Mouse (Mus musculus) left cerebral cortex, adult 2 months (tissue): ENCODE results near the gene Idua. TPM values are rescaled to one million over a fixed set of nuclear protein-coding genes. Genes with fewer than 3 reads are reported as not detected.

ENCODE experiments used
- DNase-seq, 2 experiments: peaks; one replicate each; pipeline ENCODE4 v3.0.0; 2021 to 2022; ENCODE audit warnings: low spot score in 2 of 2, mixed read lengths in 1 of 2; ENCODE audit errors: extremely low spot score in 1 of 2
- H3K27ac ChIP-seq: fragments of 200-600 bp; 2 replicates; pipeline ENCODE4 v1.8.1; 2022
- H3K4me3 ChIP-seq: fragments of 200-600 bp; 2 replicates; pipeline ENCODE4 v1.8.1; 2022
- CTCF ChIP-seq: fragments of 200-600 bp; IDR thresholded peaks from 2 replicates; pipeline ENCODE4 v1.8.1; 2022; ENCODE audit warnings: antibody characterized with exemption, mild to moderate bottlenecking, moderate library complexity
- intact Hi-C: fragments of 180-260 bp; cut with DNase I; formaldehyde crosslinking; loops from one replicate; pipeline ENCODE4 v1.15.1; 2025
- total RNA-seq, 2 experiments: library from RNA; stranded (reverse); gene quantifications; 2 replicates each; pipeline ENCODE4 v1.2.3; 2021

Idua gene
- total RNA-seq, 2 experiments from 2014 or later = 14.9 to 20.8 TPM

GRCm38 (mm10) chr5:108693872-108694288 is 33.7 kb downstream of the Idua start:
- DNase-seq = peak; percentile 57 to 79
- H3K27ac ChIP-seq = no peak overlapping the region
- intact Hi-C loops = loop anchor here (2.0 kb wide), 1 partner anchor 33 kb away; no protein-coding TSS in a partner anchor
- TF ChIP-seq CTCF = no peak
- peak overlapping the region; percentile 47 for H3K4me3 ChIP-seq

GRCm38 (mm10) chr5:108694352-108695261 is 34.5 kb downstream of the Idua start:
- TF ChIP-seq CTCF = no peak
- intact Hi-C loops = no loop called here
- DNase-seq = no peak
- no peak overlapping the region; the same call in 1 of the 2 replicates for H3K27ac ChIP-seq
- peak overlapping the region; percentile 47 for H3K4me3 ChIP-seq

DNA sequence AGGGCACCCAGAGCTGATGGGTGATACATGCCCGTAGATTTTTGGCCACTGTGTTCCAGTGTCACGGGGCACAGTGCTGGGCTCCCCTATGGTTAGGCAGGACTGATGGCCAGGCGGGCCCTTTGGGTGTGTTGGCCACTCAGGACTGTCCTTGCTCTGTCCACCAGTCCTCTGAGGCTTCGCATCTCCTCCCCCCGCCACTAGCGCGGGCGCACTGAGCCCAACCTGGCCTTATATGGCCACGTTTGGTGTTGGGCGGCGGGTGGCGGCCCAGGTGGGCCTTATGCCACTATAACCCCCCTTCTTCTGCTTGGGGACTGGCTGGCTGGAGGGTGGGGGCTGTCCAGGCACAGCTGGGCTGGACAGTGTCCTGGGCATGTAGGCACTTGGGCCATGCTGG is 35.7 kb downstream of the Idua start:
- Histone ChIP-seq H3K4me3 (no peak overlapping the region), H3K27ac (no peak overlapping the region)
- TF ChIP-seq CTCF = no peak
- no peak for DNase-seq
- intact Hi-C loops = loop anchor here (2.0 kb wide), 1 partner anchor 17 kb away; no protein-coding TSS in a partner anchor

- intact Hi-C loops = loop anchor here (2.0 kb wide), 1 partner anchor 16 kb away; no protein-coding TSS in a partner anchor
- no peak overlapping the region for H3K4me3 ChIP-seq
Observed at GRCm38 (mm10) chr5:108696542-108696941, 36.4 kb downstream of the Idua start.

GRCm38 (mm10) chr5:108697341-108697753 is 37.2 kb downstream of the Idua start:
- intact Hi-C loops = loop anchor here (2.0 kb wide), 1 partner anchor 15 kb away; no protein-coding TSS in a partner anchor
- Histone ChIP-seq H3K4me3 (no peak overlapping the region), H3K27ac (peak overlapping the region; percentile 64; the same call in 1 of the 2 replicates)
- peak in 1 of 2 experiments; percentile 64 for DNase-seq
- TF ChIP-seq CTCF = no peak

More at GRCm38 (mm10) chr5:108696542-108696941, 36.4 kb downstream of the Idua start:
- DNase-seq = no peak
- H3K27ac ChIP-seq = no peak overlapping the region
- no peak for TF ChIP-seq CTCF

DNA sequence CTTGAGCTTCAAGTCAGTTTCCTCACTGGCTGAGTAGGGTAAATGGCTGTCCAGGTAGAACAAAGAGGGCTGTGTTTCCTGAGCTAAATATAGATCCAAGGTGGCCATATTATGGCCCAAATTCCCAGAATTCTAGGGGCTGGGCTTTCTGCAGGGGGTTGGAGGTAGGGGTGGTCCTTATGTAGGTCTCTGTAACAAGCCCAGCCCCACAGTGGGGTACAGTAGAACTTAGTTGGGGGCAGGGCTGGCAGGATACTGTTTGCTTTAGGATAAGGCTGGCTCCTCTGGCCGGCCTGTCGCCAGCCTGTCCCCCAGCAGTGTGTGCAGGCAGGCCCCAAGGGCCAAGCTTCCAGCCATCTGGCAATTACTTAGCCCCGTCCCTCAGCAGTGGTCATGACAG is 40.2 kb downstream of the Idua start:
- no peak for DNase-seq
- intact Hi-C loops = no loop called here
- H3K4me3 ChIP-seq = no peak overlapping the region
- H3K27ac ChIP-seq = no peak overlapping the region
- TF ChIP-seq CTCF = no peak

DNA sequence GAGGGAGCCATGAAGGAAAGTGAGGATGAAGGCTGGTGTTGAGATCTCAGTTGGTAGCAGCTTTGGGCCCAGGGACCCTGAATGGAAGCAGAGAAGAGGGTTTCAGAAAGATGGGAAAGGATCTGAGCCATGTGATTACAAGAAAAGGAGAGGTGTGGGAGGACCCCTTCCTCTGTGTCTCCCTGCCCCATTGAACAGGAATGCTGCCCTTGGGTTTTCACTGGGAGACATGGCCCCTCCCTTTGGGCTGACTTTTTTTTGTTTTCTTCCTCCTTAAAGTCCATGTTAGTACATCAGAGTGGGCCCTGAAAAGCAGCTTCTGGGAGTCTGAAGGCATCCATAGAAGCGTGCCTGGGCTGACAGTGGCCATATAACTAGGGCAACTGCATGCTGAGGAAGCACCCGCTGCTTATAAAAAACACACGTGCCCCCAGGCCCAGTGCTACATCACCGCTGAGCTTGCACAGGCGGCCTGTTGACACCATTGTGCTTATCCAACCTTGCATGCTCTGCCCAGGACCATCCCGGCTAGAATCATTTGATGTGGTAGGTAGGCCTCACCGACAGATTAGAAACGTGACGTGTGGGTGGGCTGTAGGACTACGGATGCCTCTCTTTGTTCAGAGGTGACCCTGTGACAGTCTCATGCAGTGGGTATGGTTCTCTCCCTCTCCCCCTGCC is 41.4 kb downstream of the Idua start:
- intact Hi-C loops = no loop called here
- Histone ChIP-seq H3K4me3 (no peak overlapping the region), H3K27ac (no peak overlapping the region)
- TF ChIP-seq CTCF = no peak
- no peak for DNase-seq

- no peak overlapping the region for H3K4me3 ChIP-seq
- TF ChIP-seq CTCF = no peak
- no peak for DNase-seq
- no peak overlapping the region for H3K27ac ChIP-seq
- intact Hi-C loops = no loop called here
Observed at GRCm38 (mm10) chr5:108703754-108704626, 43.9 kb downstream of the Idua start.

DNA sequence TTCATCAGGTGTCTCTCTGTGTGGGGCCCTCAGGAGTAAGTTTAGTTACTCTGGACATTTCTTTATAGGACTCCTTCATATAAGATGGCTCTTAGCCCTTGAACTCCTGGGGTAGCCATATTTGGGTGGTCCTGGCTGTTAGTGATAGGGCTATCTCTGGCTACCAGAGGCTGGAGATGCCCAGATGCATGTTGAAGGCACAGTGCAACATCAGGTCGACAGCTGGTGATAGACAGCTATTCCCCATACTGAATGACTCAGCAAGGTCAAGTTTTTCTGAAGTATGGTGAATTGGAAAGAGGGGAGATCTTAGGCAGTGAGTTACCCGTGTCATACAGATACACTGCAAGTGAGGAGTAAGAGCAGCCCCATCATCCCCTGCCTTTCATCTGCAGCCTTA is 47.6 kb downstream of the Idua start:
- no peak for DNase-seq
- no peak for TF ChIP-seq CTCF
- intact Hi-C loops = no loop called here
- Histone ChIP-seq H3K4me3 (no peak overlapping the region), H3K27ac (no peak overlapping the region)

GRCm38 (mm10) chr5:108708419-108708818 is 48.3 kb downstream of the Idua start:
- intact Hi-C loops = no loop called here
- TF ChIP-seq CTCF = no peak
- DNase-seq = no peak
- Histone ChIP-seq H3K27ac (no peak overlapping the region), H3K4me3 (no peak overlapping the region)
